Mouse (Mus musculus) midbrain, embryonic 14.5 days (tissue): ENCODE data around the gene Fbxo22. TPM values are rescaled to one million over a fixed set of nuclear protein-coding genes. Genes with fewer than 3 reads are reported as not detected.
"Not testable (repeated sequence)": the region's sequence is repeated elsewhere in the genome, so short reads cannot be mapped to it uniquely, and the experiment has no call there.

Experiments
- ATAC-seq: fragments of 200-750 bp; cut with Nextera tagmentation; 2 replicates; pipeline ENCODE4 v1.8.0; 2017; ENCODE audit warnings: moderate number of reproducible peaks, moderate library complexity; ENCODE audit not compliant: low FRiP score, low TSS enrichment
- DNase-seq: peaks from one replicate; pipeline ENCODE4 v3.0.0-alpha.2; 2015
- H3K27ac ChIP-seq: fragments of 300-500 bp; sonication (generic); replicated peaks from 2 replicates; pipeline ENCODE4 v1.5.1; 2014; ENCODE audit warnings: mild to moderate bottlenecking, low read depth, low read length, moderate library complexity
- H3K27me3 ChIP-seq: fragments of 300-500 bp; sonication (generic); 2 replicates; pipeline ENCODE4 v1.6.1; 2014; ENCODE audit warnings: low read length, control low read depth, mixed read lengths; ENCODE audit not compliant: control insufficient read depth, insufficient read depth
- H3K36me3 ChIP-seq: fragments of 300-500 bp; sonication (generic); 2 replicates; pipeline ENCODE4 v1.6.1; 2014; ENCODE audit warnings: low read length, control low read depth; ENCODE audit not compliant: control insufficient read depth, insufficient read depth
- H3K4me1 ChIP-seq: fragments of 300-500 bp; sonication (generic); 2 replicates; pipeline ENCODE4 v1.6.1; 2014; ENCODE audit warnings: mild to moderate bottlenecking, antibody characterized with exemption, low read length, control low read depth; ENCODE audit not compliant: control insufficient read depth, insufficient read depth
- H3K4me2 ChIP-seq: fragments of 300-500 bp; sonication (generic); 2 replicates; pipeline ENCODE4 v1.6.1; 2014; ENCODE audit warnings: mild to moderate bottlenecking, low read length, moderate library complexity
- H3K4me3 ChIP-seq: fragments of 300-500 bp; sonication (generic); replicated peaks from 2 replicates; pipeline ENCODE4 v1.5.1; 2014; ENCODE audit warnings: low read depth, low read length
- H3K9ac ChIP-seq: fragments of 300-500 bp; sonication (generic); replicated peaks from 2 replicates; pipeline ENCODE4 v1.6.1; 2014; ENCODE audit warnings: mild to moderate bottlenecking, low read length, moderate library complexity
- H3K9me3 ChIP-seq: fragments of 300-500 bp; sonication (generic); 2 replicates; pipeline ENCODE4 v1.6.1; 2016; ENCODE audit warnings: low read length, control low read depth, mixed read lengths; ENCODE audit not compliant: control insufficient read depth
- whole genome bisulfite sequencing: fragments of 180-500 bp; shearing (Covaris S2); extraction: QIAGEN DNeasy Blood & Tissue Kit; methylation state at CpG from one replicate; pipeline ENCODE4 v1.1.7; 2014; 5-methylcytosine and 5-hydroxymethylcytosine counted together
- polyA plus RNA-seq: library from polyadenylated mRNA; unstranded; fragments of >200 nt; fragmentation: Nextera tagmentation; extraction: Ambion mirVana; gene quantifications from 2 replicates; pipeline ENCODE4 v1.2.1, GENCODE M21; 2014

The Fbxo22 gene
- polyA plus RNA-seq, 1 experiment from 2014 or later: 90.4 TPM

- Histone ChIP-seq H3K4me1 (no peaks in the 10 kb centered on the region), H3K9me3 (no peaks in the 10 kb centered on the region), H3K27me3 (no peaks in the 10 kb centered on the region), H3K4me2 (no peak overlapping the region), H3K9ac (no peak overlapping the region), H3K4me3 (no peak overlapping the region), H3K27ac (no peak overlapping the region), H3K36me3 (no peaks in the 10 kb centered on the region)
- 79% methylated on average over 3 of the region's 3 CpGs for WGBS
- no peak for ATAC-seq
- DNase-seq: no peak
These were observed 34.6 kb downstream of the Fbxo22 start for GRCm38 (mm10) chr9:55243280-55243679.

GRCm38 (mm10) chr9:55244079-55244478 is 35.4 kb downstream of the Fbxo22 start:
- H3K36me3 ChIP-seq: no peaks in the 10 kb centered on the region
- no peak for DNase-seq
- H3K4me2 ChIP-seq: no peak overlapping the region
- WGBS: 82% methylated on average over 3 of the region's 3 CpGs
- no peak for ATAC-seq
- no peak overlapping the region for H3K4me3 ChIP-seq
- no peak overlapping the region for H3K27ac ChIP-seq
- no peaks in the 10 kb centered on the region for H3K4me1 ChIP-seq
- no peaks in the 10 kb centered on the region for H3K27me3 ChIP-seq
- H3K9me3 ChIP-seq: no peaks in the 10 kb centered on the region
- H3K9ac ChIP-seq: no peak overlapping the region

GRCm38 (mm10) chr9:55245057-55245750 is 36.5 kb downstream of the Fbxo22 start:
- ATAC-seq, H3K4me2 ChIP-seq, H3K27me3 ChIP-seq, H3K4me3 ChIP-seq, H3K9me3 ChIP-seq, H3K9ac ChIP-seq, H3K27ac ChIP-seq, H3K4me1 ChIP-seq, H3K36me3 ChIP-seq, DNase-seq: not testable (repeated sequence)
- WGBS: 97% methylated on average over 1 of the region's 1 CpGs

- no peaks in the 10 kb centered on the region for H3K9me3 ChIP-seq
- no peak overlapping the region for H3K4me2 ChIP-seq
- H3K27ac ChIP-seq: no peak overlapping the region
- H3K27me3 ChIP-seq: no peaks in the 10 kb centered on the region
- ATAC-seq (no peak), DNase-seq (no peak)
- H3K9ac ChIP-seq: no peak overlapping the region
- H3K36me3 ChIP-seq: no peaks in the 10 kb centered on the region
- 82% methylated on average over 8 of the region's 8 CpGs for WGBS
- no peaks in the 10 kb centered on the region for H3K4me1 ChIP-seq
- no peak overlapping the region for H3K4me3 ChIP-seq
These were observed 37.7 kb downstream of the Fbxo22 start for GRCm38 (mm10) chr9:55246440-55246839.

- H3K9me3 ChIP-seq: no peaks in the 10 kb centered on the region
- H3K4me2 ChIP-seq: no peak overlapping the region
- H3K9ac ChIP-seq: no peak overlapping the region
- no peaks in the 10 kb centered on the region for H3K27me3 ChIP-seq
- no peak overlapping the region for H3K27ac ChIP-seq
- DNase-seq (no peak), ATAC-seq (no peak)
- H3K36me3 ChIP-seq: no peaks in the 10 kb centered on the region
- H3K4me1 ChIP-seq: no peaks in the 10 kb centered on the region
- WGBS: 93% methylated on average over 4 of the region's 4 CpGs
- H3K4me3 ChIP-seq: no peak overlapping the region
These were observed 38.2 kb downstream of the Fbxo22 start for GRCm38 (mm10) chr9:55246918-55247317.

- Histone ChIP-seq H3K27ac (no peak overlapping the region), H3K9me3 (no peaks in the 10 kb centered on the region), H3K4me1 (no peaks in the 10 kb centered on the region), H3K27me3 (no peaks in the 10 kb centered on the region), H3K9ac (no peak overlapping the region), H3K4me3 (no peak overlapping the region), H3K36me3 (no peaks in the 10 kb centered on the region), H3K4me2 (no peak overlapping the region)
- no peak for DNase-seq
- 94% methylated on average over 4 of the region's 4 CpGs for WGBS
- ATAC-seq: no peak
These were observed 39.7 kb downstream of the Fbxo22 start for GRCm38 (mm10) chr9:55248465-55248864.

- no peak overlapping the region for H3K4me3 ChIP-seq
- H3K27me3 ChIP-seq: no peaks in the 10 kb centered on the region
- no peak overlapping the region for H3K4me2 ChIP-seq
- no peaks in the 10 kb centered on the region for H3K36me3 ChIP-seq
- DNase-seq (no peak), ATAC-seq (no peak)
- no peak overlapping the region for H3K27ac ChIP-seq
- H3K9ac ChIP-seq: no peak overlapping the region
- no peaks in the 10 kb centered on the region for H3K4me1 ChIP-seq
- H3K9me3 ChIP-seq: no peaks in the 10 kb centered on the region
- 91% methylated on average over 6 of the region's 6 CpGs for WGBS
These were observed 42.0 kb downstream of the Fbxo22 start for GRCm38 (mm10) chr9:55250595-55251247.

GRCm38 (mm10) chr9:55252097-55252496 is 43.4 kb downstream of the Fbxo22 start:
- ATAC-seq, H3K36me3 ChIP-seq, H3K27ac ChIP-seq, H3K9me3 ChIP-seq, H3K27me3 ChIP-seq, H3K4me1 ChIP-seq, H3K4me3 ChIP-seq, H3K4me2 ChIP-seq, DNase-seq, H3K9ac ChIP-seq: not testable (repeated sequence)
- 56% methylated on average over 2 of the region's 2 CpGs for WGBS

- Histone ChIP-seq H3K4me3 (no peak overlapping the region), H3K4me2 (no peak overlapping the region), H3K36me3 (no peaks in the 10 kb centered on the region), H3K27ac (no peak overlapping the region), H3K9me3 (no peaks in the 10 kb centered on the region), H3K4me1 (no peaks in the 10 kb centered on the region), H3K27me3 (no peaks in the 10 kb centered on the region), H3K9ac (no peak overlapping the region)
- DNase-seq (no peak), ATAC-seq (no peak)
- 81% methylated on average over 1 of the region's 1 CpGs for WGBS
These were observed 45.1 kb downstream of the Fbxo22 start for GRCm38 (mm10) chr9:55253849-55254248.
